Mouse (Mus musculus) cerebellum, adult 2 months (tissue): ENCODE measurements around the gene Fyb. TPM values are rescaled to one million over a fixed set of nuclear protein-coding genes. Genes with fewer than 3 reads are reported as not detected.

Experiments used
- DNase-seq, 2 experiments: peaks; one replicate each; pipeline ENCODE4 v3.0.0; 2021
- H3K27ac ChIP-seq: fragments of 200-500 bp; 2 replicates; pipeline ENCODE4 v1.5.1; 2012; ENCODE audit warnings: low read length, control low read depth, inconsistent platforms; ENCODE audit not compliant: insufficient read depth
- H3K27me3 ChIP-seq: fragments of 200-500 bp; 2 replicates; pipeline ENCODE4 v1.6.1; 2012; ENCODE audit warnings: inconsistent platforms, mild to moderate bottlenecking, low read length, moderate library complexity; ENCODE audit not compliant: control insufficient read depth, insufficient read depth
- H3K4me1 ChIP-seq: fragments of 200-500 bp; 2 replicates; pipeline ENCODE4 v1.6.1; 2011; ENCODE audit warnings: low read length; ENCODE audit not compliant: control insufficient read depth, insufficient read depth
- H3K4me3 ChIP-seq: fragments of 200-500 bp; replicated peaks from 2 replicates; pipeline ENCODE3; 2011; ENCODE audit warnings: mild to moderate bottlenecking, low read depth, low read length, control low read depth; ENCODE audit not compliant: insufficient read depth
- CTCF ChIP-seq: fragments of 200-500 bp; IDR thresholded peaks from 2 replicates; pipeline ENCODE4 v1.5.1; 2011; ENCODE audit warnings: low read depth, mild to moderate bottlenecking, control low read depth, low read length, moderate library complexity, borderline replicate concordance; ENCODE audit not compliant: insufficient read depth
- POLR2A ChIP-seq: fragments of 200-500 bp; IDR thresholded peaks from 2 replicates; pipeline ENCODE4 v1.6.1; 2011; ENCODE audit warnings: low read length, control low read depth, borderline replicate concordance; ENCODE audit not compliant: insufficient read depth
- WGBS: fragments of 180-500 bp; shearing (Covaris S2); methylation state at CpG from one replicate; pipeline ENCODE4 v1.1.7; 2018; 5-methylcytosine and 5-hydroxymethylcytosine counted together
- polyA plus RNA-seq: library from polyadenylated mRNA; depleted of rRNA; stranded (reverse); fragments of >200 nt; gene quantifications from 2 replicates; pipeline ENCODE4 v1.2.3, GENCODE M21; 2012

Fyb gene
- polyA plus RNA-seq, 1 experiment, result 2.3 TPM

- H3K27me3 ChIP-seq, result no peaks in the 10 kb centered on the region
- TF ChIP-seq CTCF, result no peak
- TF ChIP-seq POLR2A, result no peak
- WGBS, result 91% methylated on average over 10 of the region's 10 CpGs
- no peak overlapping the region for H3K27ac ChIP-seq
- no peak overlapping the region for H3K4me3 ChIP-seq
- DNase-seq, result no peak
- H3K4me1 ChIP-seq, result no peaks in the 10 kb centered on the region
Observed at GRCm38 (mm10) chr15:6520505-6521155, 2.0 kb upstream of the Fyb start.

- no peak overlapping the region for H3K4me3 ChIP-seq
- H3K4me1 ChIP-seq, result no peaks in the 10 kb centered on the region
- DNase-seq, result no peak
- TF ChIP-seq POLR2A (no peak), CTCF (no peak)
- WGBS, result 86% methylated on average over 2 of the region's 2 CpGs
- H3K27me3 ChIP-seq, result no peaks in the 10 kb centered on the region
- H3K27ac ChIP-seq, result no peak overlapping the region
Observed at GRCm38 (mm10) chr15:6524801-6525200, 2.1 kb downstream of the Fyb start.

GRCm38 (mm10) chr15:6525386-6525785, 2.7 kb downstream of the Fyb start:
- no peak overlapping the region for H3K4me3 ChIP-seq
- H3K27me3 ChIP-seq, result no peaks in the 10 kb centered on the region
- no peak overlapping the region for H3K27ac ChIP-seq
- no peaks in the 10 kb centered on the region for H3K4me1 ChIP-seq
- TF ChIP-seq POLR2A (no peak), CTCF (no peak)
- 89% methylated on average over 3 of the region's 3 CpGs for WGBS
- no peak for DNase-seq

- Histone ChIP-seq H3K27me3 (no peaks in the 10 kb centered on the region), H3K27ac (no peak overlapping the region), H3K4me1 (no peaks in the 10 kb centered on the region), H3K4me3 (no peak overlapping the region)
- TF ChIP-seq POLR2A (no peak), CTCF (no peak)
- DNase-seq, result no peak
- WGBS, result 90% methylated on average over 3 of the region's 3 CpGs
Observed at GRCm38 (mm10) chr15:6533858-6534343, 11.2 kb downstream of the Fyb start.

- TF ChIP-seq POLR2A, result no peak
- TF ChIP-seq CTCF, result no peak
- no peak for DNase-seq
- H3K4me1 ChIP-seq, result no peaks in the 10 kb centered on the region
- 84% methylated on average over 8 of the region's 8 CpGs for WGBS
- no peak overlapping the region for H3K27ac ChIP-seq
- no peak overlapping the region for H3K4me3 ChIP-seq
- no peaks in the 10 kb centered on the region for H3K27me3 ChIP-seq
Observed at GRCm38 (mm10) chr15:6534592-6534991, 11.9 kb downstream of the Fyb start.

- H3K4me3 ChIP-seq, result no peak overlapping the region
- 78% methylated on average over 7 of the region's 7 CpGs for WGBS
- TF ChIP-seq CTCF (no peak), POLR2A (no peak)
- no peaks in the 10 kb centered on the region for H3K4me1 ChIP-seq
- no peak for DNase-seq
- no peak overlapping the region for H3K27ac ChIP-seq
- H3K27me3 ChIP-seq, result no peaks in the 10 kb centered on the region
Observed at GRCm38 (mm10) chr15:6539639-6540338, 17.1 kb downstream of the Fyb start.

- Histone ChIP-seq H3K4me3 (no peak overlapping the region), H3K27ac (no peak overlapping the region), H3K4me1 (no peaks in the 10 kb centered on the region), H3K27me3 (no peaks in the 10 kb centered on the region)
- no peak for TF ChIP-seq POLR2A
- no peak for TF ChIP-seq CTCF
- WGBS, result 95% methylated on average over 4 of the region's 4 CpGs
- DNase-seq, result no peak
Observed at GRCm38 (mm10) chr15:6548911-6549310, 26.3 kb downstream of the Fyb start.

- no peaks in the 10 kb centered on the region for H3K4me1 ChIP-seq
- no peak for DNase-seq
- TF ChIP-seq POLR2A, result no peak
- TF ChIP-seq CTCF, result no peak
- 89% methylated on average over 7 of the region's 7 CpGs for WGBS
- H3K27me3 ChIP-seq, result no peaks in the 10 kb centered on the region
- no peak overlapping the region for H3K4me3 ChIP-seq
- no peak overlapping the region for H3K27ac ChIP-seq
Observed at GRCm38 (mm10) chr15:6551875-6552274, 29.2 kb downstream of the Fyb start.
